Mouse (Mus musculus): ENCODE measurements at regions not wholly inside any gene's neighbourhood (a gene's known extent, or its start where the extent isn't known, plus 50 kb on each side); places are given as distances from the start of the nearest gene placed in this dataset.

DNA sequence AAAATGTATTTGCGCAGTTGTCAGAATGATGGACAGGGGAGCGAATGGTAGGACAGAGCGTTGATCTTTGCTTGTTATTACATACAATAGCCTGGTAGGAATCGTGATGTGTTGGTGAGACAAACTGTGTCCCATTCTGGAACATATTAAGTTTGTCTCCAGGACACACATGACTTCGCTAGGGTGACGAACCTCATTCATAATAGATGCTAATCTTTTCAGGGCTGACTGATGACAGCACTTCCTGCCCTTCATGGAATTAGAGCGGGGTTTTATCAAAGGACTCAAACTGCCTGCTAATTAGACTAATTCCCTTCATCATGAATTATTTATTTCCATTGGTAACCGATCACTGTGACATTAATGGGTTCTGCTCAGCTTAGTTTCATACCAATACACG is 122.0 kb downstream of the Cdca7 start:
- DNase-seq (ENCODE audit: low spot score) (peak; percentile 80), ATAC-seq (peak; percentile 82)
- Histone ChIP-seq H3K36me3 (ENCODE audit: control insufficient read depth, insufficient read depth, low read length) (no peaks in the 10 kb centered on the region), H3K4me3 (ENCODE audit: low read depth, low read length) (no peak overlapping the region), H3K27ac (ENCODE audit: low read depth, low read length) (no peak overlapping the region), H3K4me2 (ENCODE audit: low read length) (0 out of 2 replicates have a peak overlapping the region, but pooled peaks have one; percentile 26), H3K4me1 (ENCODE audit: control insufficient read depth, insufficient read depth, low read length) (peaks cover 15% of the 10 kb centered on the region; the same call in 1 of the 2 replicates), H3K9ac (ENCODE audit: low read length) (no peak overlapping the region), H3K9me3 (replicated peaks; ENCODE audit: control insufficient read depth, low read length) (no peaks in the 10 kb centered on the region), H3K27me3 (replicated peaks; ENCODE audit: control insufficient read depth, insufficient read depth, low read length) (0 out of 2 replicates have a peak, but pooled peaks cover 3% of the 10 kb centered on the region)
- WGBS, result 13% methylated on average over 9 of the region's 9 CpGs

DNA sequence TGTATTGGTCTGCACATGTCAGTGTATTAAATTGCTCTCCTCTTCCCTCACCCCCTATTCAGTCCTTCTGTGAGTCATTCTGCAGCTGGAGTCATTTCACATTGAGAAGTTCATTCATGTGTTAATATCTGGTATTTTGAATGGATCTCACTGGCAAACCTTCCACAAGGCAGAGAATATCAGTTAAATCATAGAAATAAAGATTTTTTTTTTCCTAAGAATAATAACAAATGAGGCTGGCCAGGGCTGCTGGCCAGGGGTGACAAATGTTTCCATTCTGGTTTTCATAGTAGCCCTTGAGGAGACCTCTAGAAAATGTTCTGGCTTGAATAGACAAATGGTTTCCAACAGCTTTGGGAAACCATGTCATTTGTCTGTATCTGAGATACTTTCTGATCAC is 124.8 kb downstream of the Cdca7 start:
- no peak; the same call in 1 of the 2 replicates for ATAC-seq
- Histone ChIP-seq H3K4me1 (ENCODE audit: control insufficient read depth, insufficient read depth, low read length) (peaks cover 15% of the 10 kb centered on the region; the same call in 1 of the 2 replicates), H3K4me3 (ENCODE audit: low read depth, low read length) (no peak overlapping the region), H3K9ac (ENCODE audit: low read length) (no peak overlapping the region), H3K27ac (ENCODE audit: low read depth, low read length) (no peak overlapping the region), H3K9me3 (replicated peaks; ENCODE audit: control insufficient read depth, low read length) (no peaks in the 10 kb centered on the region), H3K36me3 (ENCODE audit: control insufficient read depth, insufficient read depth, low read length) (no peaks in the 10 kb centered on the region), H3K4me2 (ENCODE audit: low read length) (no peak overlapping the region), H3K27me3 (replicated peaks; ENCODE audit: control insufficient read depth, insufficient read depth, low read length) (no peaks in the 10 kb centered on the region)
- peak; percentile 46 for DNase-seq (ENCODE audit: low spot score)

DNA sequence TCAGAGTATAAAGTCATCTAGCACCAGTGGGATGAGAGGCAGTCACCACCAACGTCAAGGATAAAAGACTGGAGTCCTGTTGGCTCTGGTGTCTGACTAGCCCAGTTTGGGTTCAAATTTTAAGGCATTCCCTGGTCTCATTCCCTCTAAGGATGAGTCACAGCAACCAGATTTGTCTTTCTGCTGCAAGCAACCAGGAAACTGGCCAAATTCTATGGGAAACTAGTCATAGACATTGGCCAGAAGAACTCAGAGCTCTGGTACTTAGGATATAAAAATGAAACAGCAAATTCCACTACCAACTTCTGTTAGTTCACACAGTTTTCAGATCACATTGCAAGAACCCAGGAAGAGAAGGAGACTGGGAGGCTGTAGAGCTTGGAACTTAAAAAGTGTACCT is 126.2 kb downstream of the Cdca7 start:
- no peak for ATAC-seq
- Histone ChIP-seq H3K9ac (ENCODE audit: low read length) (no peak overlapping the region), H3K27ac (ENCODE audit: low read depth, low read length) (no peak overlapping the region), H3K4me2 (ENCODE audit: low read length) (no peak overlapping the region), H3K36me3 (ENCODE audit: control insufficient read depth, insufficient read depth, low read length) (no peaks in the 10 kb centered on the region), H3K4me3 (ENCODE audit: low read depth, low read length) (no peak overlapping the region), H3K27me3 (replicated peaks; ENCODE audit: control insufficient read depth, insufficient read depth, low read length) (no peaks in the 10 kb centered on the region), H3K4me1 (ENCODE audit: control insufficient read depth, insufficient read depth, low read length) (peaks cover 15% of the 10 kb centered on the region; the same call in 1 of the 2 replicates), H3K9me3 (replicated peaks; ENCODE audit: control insufficient read depth, low read length) (no peaks in the 10 kb centered on the region)
- 69% methylated on average over 1 of the region's 1 CpGs for WGBS
- no peak for DNase-seq (ENCODE audit: low spot score)

DNA sequence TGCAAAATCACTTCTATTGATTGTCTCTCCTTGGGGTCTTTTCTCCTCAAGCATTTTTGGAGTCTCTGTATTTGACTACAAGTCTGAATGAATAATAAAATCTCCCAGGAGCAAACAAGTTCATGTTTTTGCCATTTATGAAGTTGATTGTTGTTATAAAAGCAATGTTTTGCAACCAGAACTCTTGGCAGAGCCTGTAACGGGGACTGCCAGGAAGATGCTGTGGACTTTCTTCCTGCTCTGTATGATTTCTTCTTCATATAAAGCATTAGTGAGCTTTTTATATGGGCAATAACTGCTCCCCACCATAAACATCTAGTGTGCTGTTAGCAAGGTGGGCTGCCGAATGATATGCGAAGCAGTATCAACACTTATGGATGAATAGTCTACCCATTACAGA is 136.3 kb downstream of the Cdca7 start:
- no peaks in the 10 kb centered on the region for H3K9me3 ChIP-seq (replicated peaks; ENCODE audit: control insufficient read depth, low read length)
- H3K4me1 ChIP-seq (ENCODE audit: control insufficient read depth, insufficient read depth, low read length), result no peaks in the 10 kb centered on the region
- H3K36me3 ChIP-seq (ENCODE audit: control insufficient read depth, insufficient read depth, low read length), result no peaks in the 10 kb centered on the region
- DNase-seq (ENCODE audit: low spot score), result no peak
- ATAC-seq, result no peak
- WGBS, result 91% methylated on average over 3 of the region's 3 CpGs
- no peak overlapping the region for H3K4me2 ChIP-seq (ENCODE audit: low read length)
- no peak overlapping the region for H3K9ac ChIP-seq (ENCODE audit: low read length)
- no peaks in the 10 kb centered on the region for H3K27me3 ChIP-seq (replicated peaks; ENCODE audit: control insufficient read depth, insufficient read depth, low read length)
- H3K4me3 ChIP-seq (ENCODE audit: low read depth, low read length), result no peak overlapping the region
- no peak overlapping the region for H3K27ac ChIP-seq (ENCODE audit: low read depth, low read length)

DNA sequence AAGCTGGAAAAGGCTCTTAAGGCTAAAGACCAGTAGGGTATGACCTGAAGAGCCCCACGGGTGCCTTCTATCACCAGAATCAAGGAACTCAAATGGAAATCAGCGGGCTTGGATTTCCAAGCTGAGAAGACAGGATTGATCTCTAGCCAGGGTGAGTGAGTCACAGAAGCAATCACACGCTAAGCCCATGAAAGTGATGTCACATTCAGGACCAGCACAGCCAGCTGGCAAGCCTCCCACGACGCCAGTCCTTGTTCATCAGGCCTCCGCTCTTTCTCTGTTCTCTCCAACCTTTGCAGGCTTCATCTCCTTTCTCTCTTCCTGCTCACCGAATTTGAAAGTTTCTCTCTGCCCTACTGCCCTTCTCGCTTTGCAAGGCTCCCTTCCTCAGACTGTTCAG is 138.3 kb downstream of the Cdca7 start:
- peak; percentile 30 for DNase-seq (ENCODE audit: low spot score)
- no peaks in the 10 kb centered on the region for H3K9me3 ChIP-seq (replicated peaks; ENCODE audit: control insufficient read depth, low read length)
- H3K27me3 ChIP-seq (replicated peaks; ENCODE audit: control insufficient read depth, insufficient read depth, low read length), result no peaks in the 10 kb centered on the region
- no peaks in the 10 kb centered on the region for H3K36me3 ChIP-seq (ENCODE audit: control insufficient read depth, insufficient read depth, low read length)
- peaks cover 3% of the 10 kb centered on the region; the same call in 1 of the 2 replicates for H3K4me1 ChIP-seq (ENCODE audit: control insufficient read depth, insufficient read depth, low read length)
- H3K9ac ChIP-seq (ENCODE audit: low read length), result no peak overlapping the region
- no peak overlapping the region for H3K4me3 ChIP-seq (ENCODE audit: low read depth, low read length)
- H3K27ac ChIP-seq (ENCODE audit: low read depth, low read length), result no peak overlapping the region
- no peak overlapping the region for H3K4me2 ChIP-seq (ENCODE audit: low read length)
- 70% methylated on average over 8 of the region's 8 CpGs for WGBS
- ATAC-seq, result no peak

DNA sequence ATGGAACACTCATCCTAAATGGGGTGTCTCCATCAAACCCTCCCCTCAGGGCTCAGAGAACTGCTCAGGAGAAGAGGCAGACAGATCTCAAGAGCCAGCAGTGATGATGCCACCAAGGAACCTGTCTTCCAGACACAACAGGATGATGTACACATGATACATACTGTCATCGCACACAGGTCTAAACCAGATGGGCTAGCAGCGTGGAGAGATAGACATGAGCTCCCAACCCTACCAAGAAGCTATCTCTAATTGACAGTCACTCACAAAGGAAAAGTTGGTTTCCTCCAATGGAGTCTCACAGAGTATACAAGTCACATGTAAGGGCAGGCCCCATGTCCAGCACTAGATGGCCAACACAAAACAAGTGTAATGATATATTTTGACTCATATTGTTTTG is 139.9 kb downstream of the Cdca7 start:
- ATAC-seq (no peak), DNase-seq (ENCODE audit: low spot score) (no peak)
- 95% methylated on average over 2 of the region's 2 CpGs for WGBS
- H3K27me3 ChIP-seq (replicated peaks; ENCODE audit: control insufficient read depth, insufficient read depth, low read length), result no peaks in the 10 kb centered on the region
- no peaks in the 10 kb centered on the region for H3K36me3 ChIP-seq (ENCODE audit: control insufficient read depth, insufficient read depth, low read length)
- no peak overlapping the region for H3K27ac ChIP-seq (ENCODE audit: low read depth, low read length)
- no peaks in the 10 kb centered on the region for H3K9me3 ChIP-seq (replicated peaks; ENCODE audit: control insufficient read depth, low read length)
- no peak overlapping the region for H3K4me3 ChIP-seq (ENCODE audit: low read depth, low read length)
- no peak overlapping the region for H3K4me2 ChIP-seq (ENCODE audit: low read length)
- H3K4me1 ChIP-seq (ENCODE audit: control insufficient read depth, insufficient read depth, low read length), result peaks cover 13% of the 10 kb centered on the region; the same call in 1 of the 2 replicates
- no peak overlapping the region for H3K9ac ChIP-seq (ENCODE audit: low read length)

DNA sequence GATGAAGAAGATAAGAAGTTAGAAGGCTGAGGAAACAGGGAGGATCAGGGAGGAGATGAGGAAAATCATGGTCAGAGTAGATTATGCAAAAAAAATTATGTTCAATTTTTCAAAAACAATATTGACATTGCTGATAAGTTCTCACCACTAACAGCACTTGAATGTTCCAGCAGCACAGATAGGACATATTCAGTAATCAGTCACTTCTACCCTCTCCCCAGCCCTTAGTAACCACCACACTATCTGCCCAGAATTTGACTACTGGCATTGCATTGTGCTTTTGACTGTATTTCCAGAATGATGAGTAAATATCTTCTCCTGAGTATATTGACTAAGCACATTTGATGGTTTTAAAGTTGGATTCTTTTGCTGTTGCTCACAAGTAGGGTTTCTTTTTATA is 140.5 kb downstream of the Cdca7 start:
- Histone ChIP-seq H3K4me1 (ENCODE audit: control insufficient read depth, insufficient read depth, low read length) (peaks cover 15% of the 10 kb centered on the region; the same call in 1 of the 2 replicates), H3K27ac (ENCODE audit: low read depth, low read length) (no peak overlapping the region), H3K27me3 (replicated peaks; ENCODE audit: control insufficient read depth, insufficient read depth, low read length) (no peaks in the 10 kb centered on the region), H3K9me3 (replicated peaks; ENCODE audit: control insufficient read depth, low read length) (no peaks in the 10 kb centered on the region), H3K4me3 (ENCODE audit: low read depth, low read length) (no peak overlapping the region), H3K36me3 (ENCODE audit: control insufficient read depth, insufficient read depth, low read length) (no peaks in the 10 kb centered on the region), H3K4me2 (ENCODE audit: low read length) (no peak overlapping the region), H3K9ac (ENCODE audit: low read length) (no peak overlapping the region)
- ATAC-seq (no peak), DNase-seq (ENCODE audit: low spot score) (no peak)

DNA sequence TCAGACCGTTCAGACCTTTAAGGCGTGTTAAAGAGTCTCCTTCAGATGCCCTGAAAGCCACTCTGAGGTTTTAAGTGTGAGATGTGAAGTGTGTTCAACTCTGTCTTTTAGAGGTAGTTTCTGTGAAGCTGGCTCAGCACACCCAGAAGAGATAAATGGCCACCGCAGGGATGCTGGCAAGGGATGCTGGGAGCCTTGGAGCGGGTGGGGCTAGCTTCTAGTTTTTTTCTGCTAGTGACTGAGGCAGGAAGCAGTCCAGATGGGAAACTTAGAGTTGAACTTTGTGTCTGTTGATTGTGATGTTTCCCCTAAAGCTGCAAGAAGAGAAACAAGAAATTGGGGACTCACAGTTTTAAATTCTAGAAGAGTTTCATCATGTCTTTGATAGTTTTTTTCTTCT is 143.5 kb downstream of the Cdca7 start:
- Histone ChIP-seq H3K4me1 (ENCODE audit: control insufficient read depth, insufficient read depth, low read length) (peaks cover 15% of the 10 kb centered on the region; the same call in 1 of the 2 replicates), H3K27ac (ENCODE audit: low read depth, low read length) (no peak overlapping the region), H3K36me3 (ENCODE audit: control insufficient read depth, insufficient read depth, low read length) (no peaks in the 10 kb centered on the region), H3K27me3 (replicated peaks; ENCODE audit: control insufficient read depth, insufficient read depth, low read length) (0 out of 2 replicates have a peak, but pooled peaks cover 4% of the 10 kb centered on the region), H3K9ac (ENCODE audit: low read length) (no peak overlapping the region), H3K4me2 (ENCODE audit: low read length) (no peak overlapping the region), H3K9me3 (replicated peaks; ENCODE audit: control insufficient read depth, low read length) (no peaks in the 10 kb centered on the region), H3K4me3 (ENCODE audit: low read depth, low read length) (no peak overlapping the region)
- DNase-seq (ENCODE audit: low spot score), result peak; percentile 18
- WGBS, result 29% methylated on average over 4 of the region's 4 CpGs
- ATAC-seq, result no peak

DNA sequence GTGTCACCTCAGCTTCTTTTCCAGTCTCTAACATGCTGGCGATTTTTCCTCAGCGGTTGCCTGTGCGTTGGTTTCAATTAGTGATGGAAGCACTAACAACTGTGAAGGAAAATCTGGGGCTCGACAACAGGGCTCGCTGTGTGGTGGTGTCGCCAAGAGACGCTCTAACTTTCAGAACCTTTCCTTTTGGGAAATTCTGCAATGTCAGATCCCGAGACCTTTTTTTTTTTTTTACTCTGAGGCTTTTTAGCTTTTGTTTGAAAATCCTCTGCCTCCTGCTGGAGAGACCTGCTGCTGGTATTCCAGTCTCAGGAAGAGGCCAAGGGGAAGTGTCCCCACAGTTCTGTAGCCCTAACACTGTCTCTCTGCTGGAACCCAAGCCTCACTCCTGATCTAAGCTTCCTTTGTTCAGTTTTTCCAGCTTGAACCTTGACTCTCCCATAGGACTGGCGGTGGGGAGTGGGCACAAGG is 144.3 kb downstream of the Cdca7 start:
- ATAC-seq (no peak), DNase-seq (ENCODE audit: low spot score) (peak; percentile 40)
- no peak overlapping the region for H3K4me3 ChIP-seq (ENCODE audit: low read depth, low read length)
- 0 out of 2 replicates have a peak, but pooled peaks cover 4% of the 10 kb centered on the region for H3K27me3 ChIP-seq (replicated peaks; ENCODE audit: control insufficient read depth, insufficient read depth, low read length)
- no peak overlapping the region for H3K27ac ChIP-seq (ENCODE audit: low read depth, low read length)
- peaks cover 15% of the 10 kb centered on the region; the same call in 1 of the 2 replicates for H3K4me1 ChIP-seq (ENCODE audit: control insufficient read depth, insufficient read depth, low read length)
- no peaks in the 10 kb centered on the region for H3K36me3 ChIP-seq (ENCODE audit: control insufficient read depth, insufficient read depth, low read length)
- 6% methylated on average over 9 of the region's 9 CpGs for WGBS
- peak overlapping the region; percentile 27 for H3K4me2 ChIP-seq (ENCODE audit: low read length)
- no peaks in the 10 kb centered on the region for H3K9me3 ChIP-seq (replicated peaks; ENCODE audit: control insufficient read depth, low read length)
- H3K9ac ChIP-seq (ENCODE audit: low read length), result no peak overlapping the region
